Mouse (Mus musculus) bone marrow macrophage, adult 2 months (primary cell): ENCODE measurements around the gene Pwwp2b.

Experiments
- CTCF ChIP-seq: IDR thresholded peaks from 2 replicates; pipeline ENCODE4 v1.5.1; 2012; ENCODE audit warnings: low read depth, mild to moderate bottlenecking, low read length, moderate library complexity
- POLR2A ChIP-seq: IDR thresholded peaks from 2 replicates; pipeline ENCODE4 v1.6.1; 2012; ENCODE audit warnings: mild to moderate bottlenecking, low read depth, low read length, borderline replicate concordance

DNA sequence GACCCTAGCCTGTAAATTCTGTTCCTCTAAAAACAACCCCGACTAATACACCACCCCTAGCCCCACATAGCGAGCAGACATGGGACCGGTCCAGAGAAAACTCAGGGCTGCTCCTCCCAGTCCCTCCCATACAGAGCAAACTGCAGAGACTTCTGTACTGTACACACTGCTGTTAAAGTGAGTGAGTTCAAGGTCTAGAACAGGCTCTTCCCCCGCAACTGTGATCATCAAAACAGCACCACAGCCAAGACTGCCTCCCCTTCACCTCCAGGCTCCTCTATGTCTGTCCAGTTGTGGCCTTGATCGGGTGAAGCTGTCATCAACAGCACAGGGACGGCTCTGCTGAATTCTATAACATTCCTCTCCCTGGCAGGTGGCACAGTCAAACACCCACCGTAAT lies 40.3 kb downstream of the Pwwp2b start:
- TF ChIP-seq CTCF (no peak), POLR2A (no peak)
